Mouse (Mus musculus) hindbrain, embryonic 11.5 days (tissue): ENCODE results near the gene H2al1b. TPM values are rescaled to one million over a fixed set of nuclear protein-coding genes. Genes with fewer than 3 reads are reported as not detected.
"Not testable (repeated sequence)": the region's sequence is repeated elsewhere in the genome, so short reads cannot be mapped to it uniquely, and the experiment has no call there.

Experiments used
- ATAC-seq: fragments of 200-750 bp; cut with Nextera tagmentation; 2 replicates; pipeline ENCODE4 v1.8.0; 2017; ENCODE audit warnings: mild to moderate bottlenecking, moderate TSS enrichment, moderate library complexity; ENCODE audit not compliant: low FRiP score
- DNase-seq: peaks from one replicate; pipeline ENCODE4 v3.0.0-alpha.2; 2015; ENCODE audit warnings: low spot score
- H3K27ac ChIP-seq: fragments of 300-500 bp; sonication (generic); 2 replicates; pipeline ENCODE4 v1.5.1; 2014; ENCODE audit warnings: mild to moderate bottlenecking, low read depth, low read length
- H3K27me3 ChIP-seq: fragments of 300-500 bp; sonication (generic); 2 replicates; pipeline ENCODE4 v1.6.1; 2014; ENCODE audit warnings: mild to moderate bottlenecking, low read length, moderate library complexity, mixed read lengths; ENCODE audit not compliant: control insufficient read depth, insufficient read depth
- H3K36me3 ChIP-seq: fragments of 300-500 bp; sonication (generic); 2 replicates; pipeline ENCODE4 v1.6.1; 2014; ENCODE audit warnings: mild to moderate bottlenecking, low read length, moderate library complexity, mixed read lengths; ENCODE audit not compliant: control insufficient read depth, insufficient read depth
- H3K4me1 ChIP-seq: fragments of 300-500 bp; sonication (generic); replicated peaks from 2 replicates; pipeline ENCODE4 v1.6.1; 2014; ENCODE audit warnings: low read length, mixed read lengths; ENCODE audit not compliant: control insufficient read depth, insufficient read depth
- H3K4me2 ChIP-seq: fragments of 300-500 bp; sonication (generic); replicated peaks from 2 replicates; pipeline ENCODE4 v1.6.1; 2014; ENCODE audit warnings: mild to moderate bottlenecking, low read depth, low read length
- H3K4me3 ChIP-seq: fragments of 300-500 bp; sonication (generic); 2 replicates; pipeline ENCODE4 v1.5.1; 2014; ENCODE audit warnings: low read depth, low read length
- H3K9ac ChIP-seq: fragments of 300-500 bp; sonication (generic); 2 replicates; pipeline ENCODE4 v1.6.1; 2014; ENCODE audit warnings: low read depth, low read length
- H3K9me3 ChIP-seq: fragments of 300-500 bp; sonication (generic); 2 replicates; pipeline ENCODE4 v1.6.1; 2016; ENCODE audit warnings: low read length; ENCODE audit not compliant: control insufficient read depth
- WGBS: fragments of 180-500 bp; shearing (Covaris S2); extraction: QIAGEN DNeasy Blood & Tissue Kit; methylation state at CpG from one replicate; pipeline ENCODE4 v1.1.7; 2014; 5-methylcytosine and 5-hydroxymethylcytosine counted together
- polyA plus RNA-seq: library from polyadenylated mRNA; unstranded; fragments of >200 nt; fragmentation: Nextera tagmentation; extraction: Ambion mirVana; gene quantifications from 2 replicates; pipeline ENCODE4 v1.2.1, GENCODE M21; 2014

The H2al1b gene
- polyA plus RNA-seq, 1 experiment from 2014 or later = not detected

DNA sequence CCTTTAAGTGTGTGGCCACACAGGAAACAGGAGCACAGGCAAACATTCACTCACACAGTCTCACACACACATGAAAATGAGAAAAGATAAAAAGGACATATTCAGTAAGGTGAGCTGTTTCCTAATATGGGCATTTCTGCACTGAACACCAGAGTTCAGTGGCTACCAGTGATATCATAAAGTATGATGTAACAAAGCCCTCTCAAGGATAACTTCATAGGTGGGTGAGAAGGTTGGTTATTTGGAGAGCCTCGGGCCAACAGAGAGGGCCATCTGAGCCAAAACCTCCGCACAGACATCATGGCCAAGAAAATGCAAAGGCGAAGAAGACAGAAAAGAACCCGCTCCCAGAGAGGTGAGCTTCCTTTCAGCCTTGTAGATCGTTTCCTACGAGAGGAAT is 19.0 kb downstream of the H2al1b start, which contains the start of gene H2al1h:
TSS of gene H2al1h (plus strand) at position 301 of the 400 bp plus-strand sequence.
- not testable (repeated sequence) for H3K27ac ChIP-seq, DNase-seq, H3K27me3 ChIP-seq, H3K4me1 ChIP-seq, H3K9ac ChIP-seq, H3K9me3 ChIP-seq, H3K36me3 ChIP-seq, H3K4me3 ChIP-seq, H3K4me2 ChIP-seq, ATAC-seq
- no CpG with 5 or more reads among the region's 6 CpGs for WGBS

GRCm38 (mm10) chrX:11324359-11324758 is 22.1 kb downstream of the H2al1b start, which contains the start of gene H2al1i:
H2al1i (plus strand) TSS chrX:11324659.
- H3K4me1 ChIP-seq, H3K27me3 ChIP-seq, DNase-seq, H3K36me3 ChIP-seq, ATAC-seq, H3K4me2 ChIP-seq, H3K27ac ChIP-seq, H3K4me3 ChIP-seq, H3K9ac ChIP-seq, H3K9me3 ChIP-seq: not testable (repeated sequence)
- 80% methylated on average over 1 of the region's 5 CpGs for WGBS

DNA sequence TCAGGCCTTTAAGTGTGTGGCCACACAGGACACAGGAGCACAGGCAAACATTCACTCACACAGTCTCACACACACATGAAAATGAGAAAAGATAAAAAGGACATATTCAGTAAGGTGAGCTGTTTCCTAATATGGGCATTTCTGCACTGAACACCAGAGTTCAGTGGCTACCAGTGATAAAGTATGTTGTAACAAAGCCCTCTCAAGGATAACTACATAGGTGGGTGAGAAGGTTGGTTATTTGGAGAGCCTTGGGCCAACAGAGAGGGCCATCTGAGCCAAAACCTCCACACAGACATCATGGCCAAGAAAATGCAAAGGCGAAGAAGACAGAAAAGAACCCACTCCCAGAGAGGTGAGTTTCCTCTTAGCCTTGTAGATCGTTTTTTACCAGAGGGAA is 25.3 kb downstream of the H2al1b start, which contains the start of gene H2al1j:
TSS of gene H2al1j (plus strand) at position 301 of the 400 bp plus-strand sequence.
- H3K4me1 ChIP-seq, H3K4me2 ChIP-seq, ATAC-seq, H3K36me3 ChIP-seq, H3K4me3 ChIP-seq, H3K27me3 ChIP-seq, H3K9me3 ChIP-seq, H3K27ac ChIP-seq, H3K9ac ChIP-seq, DNase-seq: not testable (repeated sequence)
- 87% methylated on average over 2 of the region's 2 CpGs for WGBS

DNA sequence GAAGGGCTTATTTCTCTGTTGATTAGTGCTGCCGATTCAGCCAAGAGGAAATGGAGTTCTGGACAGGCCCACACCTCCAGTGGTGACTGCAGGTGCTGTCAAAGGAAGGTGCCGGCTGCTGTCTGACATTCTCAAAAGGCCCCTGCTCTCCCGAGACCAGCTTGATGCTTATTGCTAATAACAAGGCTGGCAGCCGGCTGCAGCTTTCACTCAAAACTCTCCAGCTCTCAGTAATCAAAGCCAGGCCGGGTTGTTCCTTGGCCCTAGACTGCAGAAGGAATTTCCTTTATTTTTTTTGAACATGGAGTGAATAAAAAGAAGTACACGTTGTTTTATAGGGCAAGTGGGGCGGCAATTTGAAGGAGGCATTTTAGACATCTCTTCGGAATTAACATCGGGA is 43.5 kb downstream of the H2al1b start:
- Histone ChIP-seq H3K4me3 (no peak overlapping the region), H3K9me3 (no peaks in the 10 kb centered on the region), H3K9ac (no peak overlapping the region), H3K4me2 (no peak overlapping the region), H3K27ac (no peak overlapping the region), H3K36me3 (no peaks in the 10 kb centered on the region), H3K4me1 (no peaks in the 10 kb centered on the region), H3K27me3 (no peaks in the 10 kb centered on the region; the same call in 1 of the 2 replicates)
- 73% methylated on average over 9 of the region's 9 CpGs for WGBS
- no peak for ATAC-seq
- DNase-seq = peak; percentile 17

GRCm38 (mm10) chrX:11346756-11347155 is 44.5 kb downstream of the H2al1b start:
- H3K27ac ChIP-seq = no peak overlapping the region
- no peaks in the 10 kb centered on the region for H3K4me1 ChIP-seq
- H3K9me3 ChIP-seq = no peaks in the 10 kb centered on the region
- DNase-seq (no peak), ATAC-seq (no peak)
- no peak overlapping the region for H3K9ac ChIP-seq
- H3K36me3 ChIP-seq = no peaks in the 10 kb centered on the region
- no peaks in the 10 kb centered on the region; the same call in 1 of the 2 replicates for H3K27me3 ChIP-seq
- 97% methylated on average over 3 of the region's 3 CpGs for WGBS
- H3K4me2 ChIP-seq = no peak overlapping the region
- H3K4me3 ChIP-seq = no peak overlapping the region

Other genes with a start within 250 kb of the H2al1b start
- gene H2al1a, start 3.2 kb upstream of the H2al1b start, polyA plus RNA-seq = not detected in 2 replicates
- not detected in 2 replicates for gene H2al1c, start 3.2 kb downstream of the H2al1b start, polyA plus RNA-seq
- gene H2al1d, start 6.4 kb downstream of the H2al1b start, polyA plus RNA-seq = not detected in 2 replicates
- gene H2al1e, start 9.5 kb downstream of the H2al1b start, polyA plus RNA-seq = not detected in 2 replicates
- gene H2al1f, start 12.7 kb downstream of the H2al1b start, polyA plus RNA-seq = not detected in 2 replicates
- not detected in 2 replicates for gene H2al1g, start 15.8 kb downstream of the H2al1b start, polyA plus RNA-seq
- not detected in 2 replicates for gene H2al1h, start 19.1 kb downstream of the H2al1b start, polyA plus RNA-seq
- gene H2al1i, start 22.2 kb downstream of the H2al1b start, polyA plus RNA-seq = not detected in 2 replicates
- not detected in 2 replicates for gene H2al1j, start 25.4 kb downstream of the H2al1b start, polyA plus RNA-seq